Mouse (Mus musculus) myocyte (in vitro differentiated cells): ENCODE measurements at regions not wholly inside any gene's neighbourhood (a gene's known extent, or its start where the extent isn't known, plus 50 kb on each side); places are given as distances from the start of the nearest gene placed in this dataset.

Experiments used
- H3K27me3 ChIP-seq: one replicate; pipeline ENCODE4 v1.6.1; 2011; ENCODE audit not compliant: control insufficient read depth, insufficient read depth, insufficient read length
- H3K36me3 ChIP-seq: one replicate; pipeline ENCODE4 v1.6.1; 2011; ENCODE audit not compliant: control insufficient read depth, insufficient read depth
- H3K4me2 ChIP-seq: one replicate; pipeline ENCODE4 v1.6.1; 2011; ENCODE audit warnings: low read depth, control low read depth
- H3K4me3 ChIP-seq: one replicate; pipeline ENCODE4 v1.5.1; 2011; ENCODE audit warnings: mild to moderate bottlenecking, control low read depth, moderate library complexity
- H3K79me2 ChIP-seq: one replicate; pipeline ENCODE4 v1.6.1; 2011; ENCODE audit not compliant: control insufficient read depth, insufficient read depth
- H3ac ChIP-seq: one replicate; pipeline ENCODE4 v1.6.1; 2011; ENCODE audit not compliant: control insufficient read depth, insufficient read length
- CEBPB ChIP-seq: IDR thresholded peaks from 2 replicates; pipeline ENCODE4 v1.6.1; 2011; ENCODE audit warnings: mild to moderate bottlenecking, moderate library complexity; ENCODE audit not compliant: poor library complexity, insufficient read depth, severe bottlenecking
- E2F4 ChIP-seq: IDR thresholded peaks from one replicate; pipeline ENCODE4 v1.6.1; 2011; ENCODE audit warnings: mild to moderate bottlenecking, control low read depth, moderate library complexity; ENCODE audit not compliant: insufficient read depth
- MAX ChIP-seq: IDR thresholded peaks from one replicate; pipeline ENCODE4 v1.6.1; 2011; ENCODE audit warnings: low read depth, mild to moderate bottlenecking, control low read depth
- MYOD1 ChIP-seq, 3 experiments: IDR thresholded peaks; one replicate each; pipeline ENCODE4 v1.6.1; 2011; ENCODE audit warnings: control low read depth in 2 of 3, low read depth in 2 of 3, mild to moderate bottlenecking in 2 of 3, moderate library complexity in 1 of 3; ENCODE audit not compliant: insufficient read length in 2 of 3, control insufficient read depth in 1 of 3
- MYOG ChIP-seq, 3 experiments: IDR thresholded peaks; one replicate each; pipeline ENCODE4 v1.6.1; 2011; ENCODE audit warnings: control low read depth in 2 of 3, low read depth in 2 of 3, mild to moderate bottlenecking in 2 of 3; ENCODE audit not compliant: insufficient read length in 2 of 3, control insufficient read depth in 1 of 3, insufficient read depth in 1 of 3
- POLR2A ChIP-seq: IDR thresholded peaks from one replicate; pipeline ENCODE4 v1.6.1; 2011; ENCODE audit warnings: low read depth, mild to moderate bottlenecking, control low read depth, moderate library complexity; ENCODE audit not compliant: insufficient read length
- POLR2AphosphoS2 ChIP-seq: IDR thresholded peaks from one replicate; pipeline ENCODE4 v1.6.1; 2011; ENCODE audit warnings: low read depth, control low read depth; ENCODE audit not compliant: insufficient read length
- REST ChIP-seq: IDR thresholded peaks from one replicate; pipeline ENCODE4 v1.6.1; 2011; ENCODE audit warnings: mild to moderate bottlenecking, control low read depth, moderate library complexity; ENCODE audit not compliant: insufficient read depth, insufficient read length
- SRF ChIP-seq: IDR thresholded peaks from one replicate; pipeline ENCODE4 v1.6.1; 2011; ENCODE audit warnings: low read depth; ENCODE audit not compliant: control insufficient read depth, insufficient read length
- TCF12 ChIP-seq: IDR thresholded peaks from one replicate; pipeline ENCODE4 v1.6.1; 2011; ENCODE audit warnings: mild to moderate bottlenecking, control low read depth; ENCODE audit not compliant: poor library complexity, insufficient read depth, severe bottlenecking
- TCF3 ChIP-seq: IDR thresholded peaks from one replicate; pipeline ENCODE4 v1.6.1; 2011; ENCODE audit warnings: low read depth, control low read depth; ENCODE audit not compliant: insufficient read length
- USF1 ChIP-seq: IDR thresholded peaks from one replicate; pipeline ENCODE4 v1.6.1; 2011; ENCODE audit warnings: low read depth, mild to moderate bottlenecking, control low read depth, moderate library complexity

- TF ChIP-seq MAX: no peak
- no peak for TF ChIP-seq E2F4
- TF ChIP-seq USF1: no peak
- no peak for TF ChIP-seq POLR2AphosphoS2
- H3K36me3 ChIP-seq: no peaks in the 10 kb centered on the region
- H3ac ChIP-seq: no peak overlapping the region
- H3K4me2 ChIP-seq: no peak overlapping the region
- no peaks in the 10 kb centered on the region for H3K79me2 ChIP-seq
- no peak overlapping the region for H3K4me3 ChIP-seq
- no peaks in the 10 kb centered on the region for H3K27me3 ChIP-seq
Observed at GRCm38 (mm10) chr4:64684654-64685053, 439.3 kb upstream of the Pappa start.

- Histone ChIP-seq H3K4me3 (no peak overlapping the region), H3K4me2 (no peak overlapping the region), H3K79me2 (no peaks in the 10 kb centered on the region), H3K27me3 (no peaks in the 10 kb centered on the region), H3ac (no peak overlapping the region), H3K36me3 (no peaks in the 10 kb centered on the region)
- TF ChIP-seq MYOD1 (IDR thresholded peaks at IDR 0.05; ENCODE audit: control insufficient read depth in 1 of 3, insufficient read length in 2 of 3, low read depth in 2 of 3) (no peak), E2F4 (no peak), CEBPB (no peak), SRF (no peak), MAX (no peak), MYOG (IDR thresholded peaks at IDR 0.05; ENCODE audit: control insufficient read depth in 1 of 3, insufficient read depth in 1 of 3, insufficient read length in 2 of 3, low read depth in 2 of 3) (no peak)
Observed at GRCm38 (mm10) chr4:64696134-64696533, 427.8 kb upstream of the Pappa start.

GRCm38 (mm10) chr4:64723296-64723695, 400.7 kb upstream of the Pappa start:
- Histone ChIP-seq H3K36me3 (no peaks in the 10 kb centered on the region), H3K27me3 (no peaks in the 10 kb centered on the region), H3K4me2 (no peak overlapping the region), H3ac (no peak overlapping the region), H3K79me2 (no peaks in the 10 kb centered on the region), H3K4me3 (no peak overlapping the region)
- TF ChIP-seq MYOG (IDR thresholded peaks at IDR 0.05; ENCODE audit: control insufficient read depth in 1 of 3, insufficient read depth in 1 of 3, insufficient read length in 2 of 3, low read depth in 2 of 3) (no peak), CEBPB (no peak), POLR2AphosphoS2 (no peak), USF1 (no peak), TCF3 (no peak), SRF (no peak), E2F4 (no peak), POLR2A (no peak), TCF12 (no peak), MYOD1 (IDR thresholded peaks at IDR 0.05; ENCODE audit: control insufficient read depth in 1 of 3, insufficient read length in 2 of 3, low read depth in 2 of 3) (no peak), MAX (no peak)

DNA sequence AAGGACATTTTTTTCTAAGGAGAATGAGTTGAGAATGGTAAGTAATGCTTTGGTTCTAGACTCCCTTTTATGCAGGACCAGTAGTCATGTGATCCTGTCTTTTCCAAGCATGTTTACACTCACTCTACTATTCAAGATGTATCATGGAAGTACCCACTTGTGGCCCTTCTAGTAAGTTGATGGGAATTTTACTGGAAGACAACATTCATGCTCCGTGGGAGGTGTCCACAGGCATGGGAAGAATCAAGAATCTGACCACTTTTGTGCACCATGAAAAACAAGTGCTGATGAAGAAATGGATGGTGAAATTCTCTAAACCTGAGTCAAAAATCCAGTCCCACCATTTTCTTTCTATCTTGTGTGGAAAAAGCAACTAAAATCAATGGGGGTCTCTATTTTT, 399.1 kb upstream of the Pappa start:
- TF ChIP-seq REST: no peak
- TF ChIP-seq CEBPB: no peak
- no peak for TF ChIP-seq MYOD1 (IDR thresholded peaks at IDR 0.05; ENCODE audit: control insufficient read depth in 1 of 3, insufficient read length in 2 of 3, low read depth in 2 of 3)
- no peak for TF ChIP-seq TCF3
- H3K36me3 ChIP-seq: no peaks in the 10 kb centered on the region
- no peak overlapping the region for H3ac ChIP-seq
- no peak overlapping the region for H3K4me2 ChIP-seq
- no peaks in the 10 kb centered on the region for H3K27me3 ChIP-seq
- H3K4me3 ChIP-seq: no peak overlapping the region
- no peaks in the 10 kb centered on the region for H3K79me2 ChIP-seq

DNA sequence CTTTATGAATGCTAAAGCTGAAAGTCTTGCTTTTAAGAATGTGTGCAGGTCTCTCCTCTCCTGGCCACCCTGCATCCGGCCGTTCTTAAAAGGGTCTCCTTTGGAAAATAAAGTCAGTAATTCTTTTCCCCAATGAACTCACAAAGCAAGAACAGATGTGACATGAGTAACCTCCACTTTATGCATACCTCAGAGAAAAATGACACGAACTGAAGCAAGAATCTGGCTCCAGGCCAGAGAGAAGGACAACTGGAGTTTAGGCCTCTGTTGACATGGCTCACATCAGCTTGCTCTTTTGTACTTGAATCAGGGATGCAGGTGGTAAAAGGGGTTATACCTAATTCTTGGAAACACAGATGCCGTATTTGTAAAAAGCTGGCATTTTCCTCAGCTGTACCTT, 368.0 kb upstream of the Pappa start:
- TF ChIP-seq POLR2A: no peak
- no peak for TF ChIP-seq MAX
- TF ChIP-seq MYOG (IDR thresholded peaks at IDR 0.05; ENCODE audit: control insufficient read depth in 1 of 3, insufficient read depth in 1 of 3, insufficient read length in 2 of 3, low read depth in 2 of 3): no peak
- no peak for TF ChIP-seq TCF3
- no peak for TF ChIP-seq SRF
- TF ChIP-seq REST: no peak
- TF ChIP-seq CEBPB: no peak
- TF ChIP-seq E2F4: no peak
- no peak for TF ChIP-seq TCF12
- no peak for TF ChIP-seq POLR2AphosphoS2
- TF ChIP-seq USF1: no peak
- no peak for TF ChIP-seq MYOD1 (IDR thresholded peaks at IDR 0.05; ENCODE audit: control insufficient read depth in 1 of 3, insufficient read length in 2 of 3, low read depth in 2 of 3)
- Histone ChIP-seq H3K27me3 (no peaks in the 10 kb centered on the region), H3K79me2 (no peaks in the 10 kb centered on the region), H3K4me3 (no peak overlapping the region), H3K36me3 (no peaks in the 10 kb centered on the region), H3ac (no peak overlapping the region), H3K4me2 (no peak overlapping the region)

DNA sequence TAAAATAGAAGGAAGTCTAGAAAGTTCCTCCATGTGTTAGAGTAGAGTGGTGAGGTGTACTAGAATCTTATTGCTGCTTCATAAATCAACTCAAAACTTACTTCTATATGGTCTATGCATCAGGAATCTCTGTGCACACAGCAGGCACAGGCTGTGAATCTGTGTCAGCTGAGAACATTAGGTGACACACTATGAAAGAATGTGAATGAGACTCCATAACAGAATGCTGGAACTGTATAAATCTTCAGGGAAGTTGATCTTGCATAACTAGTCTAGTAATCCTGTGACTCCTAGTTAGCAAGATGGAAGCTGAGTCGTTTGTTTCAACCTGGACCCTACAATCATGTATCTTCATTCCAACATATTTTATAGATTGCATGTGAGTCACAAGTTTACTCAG, 355.4 kb upstream of the Pappa start:
- H3K36me3 ChIP-seq: no peaks in the 10 kb centered on the region
- TF ChIP-seq REST: no peak
- no peak for TF ChIP-seq TCF3
- TF ChIP-seq MYOD1 (IDR thresholded peaks at IDR 0.05; ENCODE audit: control insufficient read depth in 1 of 3, insufficient read length in 2 of 3, low read depth in 2 of 3): no peak
- TF ChIP-seq CEBPB: no peak
- no peak for TF ChIP-seq POLR2A
- TF ChIP-seq POLR2AphosphoS2: no peak
- no peak for TF ChIP-seq MYOG (IDR thresholded peaks at IDR 0.05; ENCODE audit: control insufficient read depth in 1 of 3, insufficient read depth in 1 of 3, insufficient read length in 2 of 3, low read depth in 2 of 3)
- TF ChIP-seq USF1: no peak

More for the DNA sequence above, 355.4 kb upstream of the Pappa start:
- Histone ChIP-seq H3K27me3 (no peaks in the 10 kb centered on the region), H3K4me2 (no peak overlapping the region), H3K4me3 (no peak overlapping the region), H3K79me2 (no peaks in the 10 kb centered on the region), H3ac (no peak overlapping the region)
